Mouse (Mus musculus): ENCODE results near the gene Tril.

- TF ChIP-seq CTCF (IDR thresholded peaks at IDR 0.05; ENCODE audit: low read depth) (no peak), EP300 (IDR thresholded peaks at IDR 0.05; ENCODE audit: low read depth) (no peak)
Measured at GRCm38 (mm10) chr6:53814214-53814613, 6.4 kb downstream of the Tril start.

Measured in liver, postnatal 0 days (tissue).